Mouse (Mus musculus): ENCODE results near the gene Sgsm2.

Sgsm2 gene

DNA sequence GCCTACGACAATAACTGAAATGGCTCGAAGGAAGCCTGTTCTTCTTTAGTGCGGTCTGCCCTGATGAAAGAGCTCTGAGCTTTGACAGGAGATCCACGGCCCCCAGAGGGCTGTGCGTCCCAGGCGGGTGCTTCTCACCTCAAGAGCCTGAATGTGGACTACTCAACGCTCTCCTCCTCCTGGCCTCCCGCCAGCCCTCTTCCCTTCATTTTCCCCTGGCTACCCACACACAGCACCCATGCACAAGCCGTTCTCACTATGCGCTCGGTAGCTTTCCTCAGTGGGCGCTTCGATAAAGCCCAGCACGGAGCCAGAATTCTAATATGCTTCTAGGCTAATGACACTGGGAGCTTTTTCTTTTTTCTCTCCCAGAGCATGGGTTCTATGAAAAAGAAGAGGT lies 14.9 kb downstream of the Sgsm2 start:
- DNase-seq, result no peak

DNA sequence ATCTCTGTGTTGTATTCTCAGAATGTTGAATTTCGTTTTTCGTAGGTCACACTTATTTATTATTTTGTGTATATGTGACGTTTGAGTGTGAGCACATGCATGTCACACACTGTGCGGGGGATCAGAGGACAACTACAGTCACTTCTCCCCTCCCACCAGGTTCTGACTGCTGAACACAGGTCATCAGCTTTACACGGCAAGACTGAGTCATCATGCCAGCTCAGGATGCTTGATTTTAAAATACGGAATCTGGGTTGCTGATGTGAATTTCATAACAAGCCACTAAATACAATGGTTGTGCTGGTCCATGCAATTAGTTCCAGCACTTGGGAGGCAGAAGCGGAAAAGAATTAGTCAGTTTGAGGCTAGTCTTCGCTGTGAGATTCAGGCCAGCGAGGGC lies 15.9 kb downstream of the Sgsm2 start:
- DNase-seq, result no peak

DNA sequence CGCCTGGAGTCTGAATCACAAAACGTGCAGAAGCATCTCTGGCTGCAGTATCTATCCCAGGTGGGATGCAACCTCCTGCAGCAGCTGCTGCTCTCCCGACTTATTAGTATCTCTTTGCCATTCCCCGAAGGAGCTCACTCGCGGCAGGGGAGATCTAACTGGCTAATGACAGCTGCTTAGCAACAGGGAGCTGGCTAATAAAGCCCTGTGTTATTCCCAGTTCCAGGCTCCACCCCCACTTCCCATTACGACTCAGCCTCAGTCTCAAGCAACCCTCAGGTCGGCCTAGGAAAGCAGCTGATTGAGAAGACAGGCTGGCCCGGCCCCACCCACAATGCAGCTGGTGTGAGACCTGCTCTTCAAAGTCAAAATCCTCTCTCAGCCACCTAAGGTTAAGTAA lies 20.1 kb downstream of the Sgsm2 start:
- DNase-seq, result peak; percentile 63

DNA sequence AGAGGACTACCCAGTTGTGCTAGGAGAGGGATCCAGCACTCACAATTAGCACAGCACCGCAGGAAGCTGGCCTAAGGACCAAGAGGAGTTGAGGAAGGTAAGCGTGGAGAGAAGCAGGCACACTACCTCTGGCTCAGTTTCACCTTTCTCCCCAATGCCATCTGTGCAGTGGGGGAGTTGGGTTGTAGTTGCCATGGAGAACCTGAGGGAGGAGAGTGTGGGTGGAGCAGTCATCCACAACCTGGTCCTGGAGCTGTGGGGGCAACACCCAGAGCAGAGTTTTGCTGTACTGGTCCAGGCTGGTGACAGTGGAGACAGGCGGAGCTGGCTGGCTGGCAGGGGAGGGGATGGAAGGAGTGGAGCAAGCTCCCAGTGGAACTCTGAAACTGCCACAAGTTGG lies 22.2 kb downstream of the Sgsm2 start:
- no peak for DNase-seq

DNA sequence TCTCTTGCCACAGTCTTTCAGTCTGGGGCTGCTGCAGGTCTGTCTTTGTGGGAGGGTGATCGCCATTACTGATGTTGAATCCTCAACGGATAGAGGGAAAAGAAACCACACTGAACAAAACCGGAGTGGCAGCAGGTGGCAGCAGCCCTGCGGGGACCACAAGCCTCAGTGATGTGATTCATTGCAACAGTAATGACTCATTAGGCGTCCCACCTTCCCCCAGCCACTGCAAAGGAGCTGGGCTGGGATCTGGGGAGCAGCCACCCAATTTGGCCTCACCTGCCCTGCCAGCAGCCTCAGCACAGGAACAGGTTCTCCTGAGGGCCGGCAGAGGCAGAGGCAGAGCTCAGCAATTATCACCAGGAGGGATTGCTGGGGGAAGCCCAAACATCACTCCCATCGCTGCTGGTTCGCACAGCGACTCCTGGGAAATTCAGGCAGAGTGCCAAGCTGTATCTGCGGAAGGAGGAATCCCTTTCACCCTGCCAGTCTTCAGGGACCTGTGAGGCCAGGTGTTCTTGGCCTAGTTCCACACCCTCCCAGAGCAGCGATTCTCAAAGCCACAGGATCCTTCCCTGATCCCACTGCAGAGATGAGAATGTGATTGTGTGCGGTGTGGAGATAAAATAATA lies 25.8 kb downstream of the Sgsm2 start:
- no peak for DNase-seq

DNA sequence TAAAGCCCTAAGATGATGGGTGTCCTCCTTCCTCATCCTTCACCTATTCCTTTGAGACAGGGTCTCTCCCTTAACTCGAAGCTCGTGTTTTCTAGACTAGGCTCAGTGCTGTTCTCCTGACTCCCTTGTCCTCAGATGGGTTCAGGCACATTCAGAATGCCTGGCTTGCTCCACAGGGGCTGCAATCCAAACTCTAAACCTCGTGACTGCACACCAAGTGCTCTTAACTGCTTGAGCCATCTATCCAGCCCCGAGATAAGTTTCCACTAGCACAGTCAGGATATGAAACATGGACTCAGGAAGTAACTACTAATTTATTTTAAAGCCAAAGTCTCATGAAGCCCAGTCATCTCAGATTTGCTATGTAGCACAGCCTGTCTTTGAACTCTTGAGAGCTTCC lies 26.3 kb downstream of the Sgsm2 start:
- no peak for DNase-seq

DNA sequence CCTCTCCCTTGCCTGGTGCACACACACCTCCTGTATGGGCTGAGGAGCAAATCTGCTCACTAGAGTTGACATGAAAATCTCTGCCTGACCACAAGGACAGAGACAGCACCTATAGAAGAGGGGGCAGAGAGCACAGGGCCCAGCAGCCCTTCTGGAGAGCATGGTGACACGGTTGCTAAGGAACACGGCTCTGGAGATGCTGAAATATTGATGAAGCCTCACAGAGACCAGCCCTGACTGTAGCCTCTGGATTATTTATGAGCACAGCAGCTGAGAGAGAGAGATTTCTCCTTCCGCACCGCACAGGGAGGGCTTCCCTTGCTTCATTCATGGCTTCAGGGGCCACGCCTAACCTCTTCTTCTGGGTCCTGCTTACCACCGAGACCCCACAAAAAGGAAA lies 27.3 kb downstream of the Sgsm2 start:
- DNase-seq, result no peak

DNA sequence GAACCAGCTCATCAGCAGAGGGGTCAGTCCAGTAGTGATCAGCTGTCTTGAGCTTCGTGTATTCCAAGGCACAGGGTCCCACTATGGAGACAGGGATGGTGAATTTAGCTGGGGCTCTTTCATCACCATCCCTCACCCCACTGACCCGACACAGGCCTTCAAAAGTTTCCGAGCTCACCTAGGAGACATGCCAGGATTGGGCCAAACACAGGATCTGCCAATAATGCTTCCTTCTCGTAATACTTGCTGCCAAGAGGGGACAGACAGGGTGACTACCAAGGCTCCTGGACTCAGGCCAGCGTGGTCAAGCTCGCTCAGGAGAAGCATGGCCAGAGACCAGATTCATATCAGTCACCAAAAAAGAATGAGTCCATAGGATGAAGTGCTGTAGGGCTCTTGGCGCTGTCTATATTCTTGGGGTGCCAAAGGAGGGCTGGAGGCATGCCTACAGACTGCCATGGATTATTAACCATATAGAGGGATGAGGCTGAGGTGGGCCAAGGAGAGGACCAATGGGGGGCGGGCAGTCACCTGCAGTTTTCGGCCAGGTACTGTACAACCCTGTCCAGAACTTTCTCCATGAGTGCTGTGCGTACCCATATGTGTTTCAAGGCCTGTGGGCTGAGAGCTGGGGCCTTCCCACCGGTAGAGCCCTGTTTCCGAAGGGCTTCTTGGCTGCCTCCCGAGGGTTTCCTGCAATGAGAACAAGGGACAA lies 28.7 kb downstream of the Sgsm2 start:
- no peak for DNase-seq

DNA sequence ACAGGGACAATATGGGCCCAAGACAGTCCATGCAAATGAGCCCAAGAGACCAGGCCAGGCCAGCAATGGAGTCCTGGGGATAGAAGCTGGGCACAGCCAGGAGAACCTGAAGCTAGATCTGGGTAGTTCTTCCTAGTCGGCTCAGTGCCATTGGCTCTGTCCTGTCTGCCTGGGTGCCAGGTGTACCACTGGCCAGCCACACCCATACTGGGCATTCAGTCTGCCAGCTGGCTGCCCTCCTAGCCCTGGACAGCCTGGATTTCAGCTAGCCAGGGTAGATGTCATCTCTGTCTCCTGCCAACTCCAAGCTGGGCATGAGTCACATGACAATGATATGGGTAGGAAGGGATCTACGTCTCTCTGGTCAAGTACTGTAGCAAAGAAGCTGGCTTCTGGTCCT lies 29.7 kb downstream of the Sgsm2 start:
- no peak for DNase-seq

DNA sequence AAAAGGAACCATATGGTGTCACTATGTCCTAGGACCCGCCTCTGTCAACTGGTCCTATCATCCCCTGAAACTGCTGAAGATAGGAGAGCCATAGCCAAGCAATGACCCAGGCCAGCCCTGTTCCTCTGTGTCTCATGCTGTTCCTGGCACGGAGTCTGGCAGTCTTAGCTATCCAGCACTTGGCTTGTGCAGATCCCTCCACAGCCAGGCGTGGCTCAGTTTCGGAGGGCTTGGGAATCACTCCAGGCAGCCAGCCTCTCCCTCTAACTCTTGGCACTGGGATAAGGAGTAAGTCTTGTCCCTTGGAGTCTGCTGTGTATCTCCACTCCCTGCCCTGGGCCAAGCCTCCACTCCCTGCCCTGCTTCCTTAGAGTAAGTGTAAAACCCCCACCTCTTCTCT lies 30.2 kb downstream of the Sgsm2 start:
- no peak for DNase-seq

DNA sequence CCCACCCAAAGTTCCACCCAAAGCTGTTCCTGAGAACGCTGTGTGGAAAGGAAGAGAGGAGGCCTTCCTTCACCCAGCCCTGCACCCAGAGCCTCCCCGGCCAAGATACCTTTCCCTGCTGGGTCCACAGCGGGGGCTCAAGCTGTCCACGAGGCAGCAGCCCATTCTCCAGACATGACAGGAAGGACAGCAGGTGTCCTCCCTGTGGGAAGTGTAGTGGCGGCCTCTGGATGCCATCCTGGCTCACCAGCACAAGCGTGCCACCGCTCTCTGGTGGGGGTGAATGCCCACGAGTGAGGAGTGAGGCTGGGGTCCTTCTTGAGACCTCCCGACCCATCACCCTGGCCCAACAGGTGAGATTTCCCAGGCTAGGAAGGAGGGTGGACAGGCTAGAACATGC lies 31.6 kb downstream of the Sgsm2 start:
- DNase-seq, result no peak

DNA sequence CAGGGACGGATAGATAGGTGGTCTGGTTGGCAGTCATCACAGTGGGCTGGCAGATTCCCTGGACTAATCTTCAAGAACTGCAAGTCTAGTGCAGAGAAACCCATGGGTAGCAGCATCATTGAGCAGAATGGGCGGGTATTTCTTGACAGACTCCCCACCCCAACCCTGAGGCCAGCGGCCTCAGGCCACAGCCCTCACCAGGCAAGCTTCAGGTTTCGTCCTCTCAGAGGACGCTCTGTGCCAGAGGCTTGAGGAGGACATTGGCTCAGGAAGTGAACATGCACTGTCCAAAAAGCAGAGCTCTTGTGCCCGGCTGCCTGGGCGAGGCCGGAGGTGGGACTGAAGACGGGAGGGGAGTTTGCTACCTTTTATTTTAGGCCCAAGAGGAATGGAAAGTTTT lies 32.4 kb downstream of the Sgsm2 start:
- DNase-seq, result no peak

DNA sequence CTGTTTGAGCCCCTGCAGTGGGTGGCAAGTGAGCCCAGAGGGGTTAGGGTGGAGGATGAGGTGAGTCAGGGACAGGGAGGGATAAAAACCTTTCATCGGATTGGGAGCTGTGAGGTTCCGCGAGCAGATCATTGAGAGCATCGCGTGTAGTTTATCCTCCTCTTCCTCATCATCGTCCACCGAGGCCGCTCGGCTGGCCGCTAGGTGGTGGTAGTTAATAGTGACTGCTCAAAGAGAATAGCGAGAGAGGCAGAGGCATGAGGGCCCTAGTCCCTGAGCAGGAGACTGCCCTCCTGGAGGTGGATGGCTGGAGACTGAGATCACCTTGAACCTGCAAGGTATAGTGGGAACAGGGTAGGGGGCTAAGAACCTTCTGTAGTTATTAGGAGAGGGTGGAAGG lies 33.4 kb downstream of the Sgsm2 start:
- DNase-seq, result no peak

DNA sequence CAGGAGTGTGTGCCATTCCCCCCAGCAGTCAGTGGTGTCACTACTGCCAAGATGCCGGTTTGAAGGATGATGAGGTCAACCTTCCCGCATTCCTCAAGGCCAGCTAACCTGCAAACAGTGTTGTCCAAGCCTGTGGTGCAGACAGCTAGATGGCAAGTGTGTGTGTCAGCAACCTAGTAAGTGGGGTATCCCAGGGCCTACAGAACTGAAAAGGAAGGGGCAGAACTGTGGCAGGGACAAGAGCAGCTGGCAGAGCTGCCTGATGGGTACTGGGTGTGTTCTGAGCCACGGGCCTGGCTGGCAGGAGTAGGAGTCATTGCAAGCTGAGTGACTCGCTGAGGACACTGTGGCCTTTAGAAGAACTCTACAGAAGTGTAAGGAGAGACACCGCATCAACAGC lies 34.7 kb downstream of the Sgsm2 start:
- no peak for DNase-seq

DNA sequence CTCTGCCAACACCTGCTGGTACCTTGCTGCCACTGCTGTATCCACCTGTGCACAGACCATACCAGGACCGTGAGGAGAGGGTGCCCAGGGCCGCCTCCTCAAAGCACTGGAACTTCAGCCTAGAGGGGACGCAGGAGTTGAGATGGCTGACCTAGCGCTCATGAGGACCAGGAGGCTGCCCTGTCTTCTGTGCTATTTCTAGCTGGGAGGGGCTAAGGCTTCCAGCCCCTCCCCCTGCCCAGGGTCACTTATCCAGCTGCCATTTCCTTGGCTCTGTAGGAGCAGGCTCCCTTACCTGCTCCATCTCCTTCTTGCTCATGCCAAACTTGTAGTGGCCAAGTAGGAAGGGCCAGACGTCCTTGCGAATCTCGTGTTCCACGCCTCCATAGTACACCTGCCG lies 39.1 kb downstream of the Sgsm2 start:
- DNase-seq, result no peak

DNA sequence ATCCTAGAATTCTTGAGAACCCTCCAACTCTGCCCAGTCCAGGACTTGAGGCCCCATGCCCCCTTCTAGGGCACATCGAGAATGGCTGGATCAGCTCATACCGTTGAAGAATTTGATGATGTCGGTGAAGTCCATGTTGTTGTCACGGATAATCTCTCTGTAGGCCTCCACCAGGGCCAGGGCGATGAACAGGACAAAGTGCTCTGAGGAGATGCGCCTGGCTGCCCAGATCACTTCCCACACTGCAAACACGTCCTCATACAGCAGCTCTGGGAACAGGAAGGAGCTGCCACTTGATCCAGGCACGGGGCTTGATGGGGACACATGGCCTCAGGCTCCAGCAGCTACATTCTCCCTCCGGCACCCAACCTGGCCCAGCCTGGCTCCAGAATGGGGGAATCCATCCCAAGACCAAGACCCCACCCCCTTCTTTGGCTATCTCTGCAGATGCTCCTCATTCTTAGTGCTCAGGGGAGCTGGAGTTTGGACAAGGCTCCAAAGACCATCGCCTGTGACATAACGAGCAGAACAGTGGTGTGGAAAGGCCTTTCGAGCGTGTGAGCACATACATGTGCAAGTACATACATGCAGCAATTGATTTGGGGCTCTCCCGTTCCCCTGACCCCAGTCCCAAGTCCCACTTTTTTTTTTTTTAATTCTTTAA lies 45.7 kb downstream of the Sgsm2 start:
- peak; percentile 67 for DNase-seq

DNA sequence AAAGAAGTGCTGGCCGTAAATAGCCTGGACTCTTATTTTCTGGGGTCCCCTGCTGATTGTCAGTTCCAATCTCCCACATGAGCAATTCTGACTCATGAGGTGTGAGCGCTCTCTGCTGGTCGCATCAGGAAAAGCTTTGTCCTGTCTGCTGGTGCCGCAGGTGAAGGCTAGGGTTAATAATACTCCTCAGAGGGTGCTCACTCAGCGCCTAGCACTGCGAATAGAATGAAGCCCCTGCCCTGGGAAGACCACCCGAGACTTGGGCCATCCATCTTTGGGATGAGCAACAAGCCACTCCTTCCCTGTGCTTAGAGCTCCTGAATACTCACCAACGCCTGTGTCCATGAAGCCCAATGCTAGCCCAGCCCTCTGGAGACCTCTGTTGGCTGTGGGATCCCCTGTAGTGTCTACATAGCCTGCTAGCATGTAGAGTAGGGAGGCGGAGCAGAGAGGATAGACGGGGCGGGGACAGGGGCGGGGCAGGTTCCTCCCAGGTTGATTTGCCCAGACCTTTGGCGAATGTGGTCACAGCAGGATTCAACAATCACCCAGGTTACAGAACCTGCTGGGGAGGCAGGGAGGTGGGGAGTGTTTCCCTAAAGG lies 48.8 kb downstream of the Sgsm2 start:
- DNase-seq, result peak; percentile 86

DNA sequence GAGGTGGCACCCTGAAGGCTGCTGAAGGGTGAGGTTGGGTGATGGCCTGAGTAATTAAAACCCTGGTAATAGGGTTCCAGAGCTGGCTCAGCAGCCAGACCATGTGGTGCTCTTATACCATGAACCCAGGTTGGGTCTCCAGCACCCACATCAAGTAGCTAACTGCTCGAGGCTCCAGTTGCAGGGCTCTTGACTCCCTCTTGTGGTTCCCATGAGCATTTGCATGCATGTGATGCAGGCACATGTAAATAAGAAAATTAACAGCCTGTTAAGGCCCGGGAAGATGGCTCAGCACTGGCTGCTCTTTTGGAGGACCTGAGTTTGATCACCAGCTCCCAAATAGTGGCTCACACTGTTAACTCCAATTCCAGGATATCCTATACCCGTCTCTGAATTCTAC lies 51.1 kb downstream of the Sgsm2 start:
- DNase-seq, result no peak

DNA sequence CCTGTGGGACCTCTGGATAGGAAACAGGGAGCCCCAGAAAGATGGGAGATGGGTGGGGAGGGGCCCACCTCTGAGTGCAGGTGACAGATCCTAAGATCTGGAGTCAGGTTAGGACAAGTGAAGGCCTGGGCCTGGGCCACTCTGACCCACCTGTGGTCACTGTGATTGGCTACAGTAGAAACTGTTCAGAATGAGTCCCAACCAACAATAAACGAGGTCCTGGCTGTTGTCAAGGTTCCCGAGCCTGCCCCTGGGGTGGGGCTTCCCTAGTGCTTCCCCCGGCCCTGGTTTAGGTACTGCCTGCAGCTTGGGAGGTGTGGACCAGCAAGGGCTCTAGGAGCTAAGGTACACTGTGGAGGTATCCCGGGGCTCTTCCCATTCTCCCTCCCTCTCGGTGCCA lies 53.1 kb downstream of the Sgsm2 start:
- DNase-seq, result no peak

DNA sequence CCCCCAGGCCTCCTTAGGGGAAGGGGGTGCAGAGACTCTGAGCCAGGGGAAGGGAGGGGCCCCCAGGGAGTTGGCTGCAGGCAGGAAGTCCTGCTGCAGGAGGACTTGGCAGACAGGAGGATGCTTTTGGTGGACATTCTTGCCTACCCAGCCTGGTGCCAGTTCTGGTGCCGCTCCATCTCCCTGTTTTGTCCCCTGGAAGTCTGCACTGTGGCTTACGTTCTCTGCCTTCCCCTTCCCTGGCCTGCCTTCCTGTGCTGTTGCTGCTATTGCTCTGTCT lies 53.5 kb downstream of the Sgsm2 start:
- peak; percentile 47 for DNase-seq

DNA sequence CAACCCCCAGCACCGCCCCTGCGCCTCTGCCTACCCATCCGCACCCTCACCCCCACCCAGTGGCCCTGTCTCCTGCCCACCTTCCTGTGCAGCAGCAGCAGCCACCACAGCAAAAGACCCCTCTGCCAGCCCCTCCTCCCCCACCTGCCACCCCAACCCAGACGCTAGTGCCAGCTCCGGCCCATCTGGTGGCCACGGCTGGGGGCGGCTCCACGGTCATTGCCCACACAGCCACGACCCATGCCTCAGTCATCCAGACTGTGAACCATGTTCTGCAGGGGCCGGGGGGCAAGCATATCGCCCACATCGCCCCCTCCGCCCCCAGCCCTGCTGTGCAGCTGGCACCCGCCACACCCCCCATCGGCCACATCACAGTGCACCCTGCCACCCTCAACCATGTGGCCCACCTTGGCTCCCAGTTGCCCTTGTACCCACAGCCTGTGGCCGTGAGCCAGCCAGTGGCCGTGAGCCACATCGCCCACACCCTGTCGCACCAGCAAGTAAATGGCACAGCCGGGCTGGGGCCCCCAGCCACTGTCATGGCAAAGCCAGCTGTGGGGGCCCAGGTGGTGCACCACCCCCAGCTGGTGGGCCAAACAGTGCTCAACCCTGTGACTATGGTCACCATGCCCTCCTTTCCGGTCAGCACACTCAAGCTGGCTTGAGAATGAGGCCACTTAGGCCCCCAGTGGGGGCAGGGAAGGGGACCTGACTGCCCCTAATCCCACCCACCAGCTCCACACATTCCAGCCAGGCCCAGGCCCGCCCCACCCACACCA lies 54.0 kb downstream of the Sgsm2 start:
- DNase-seq, result no peak

DNA sequence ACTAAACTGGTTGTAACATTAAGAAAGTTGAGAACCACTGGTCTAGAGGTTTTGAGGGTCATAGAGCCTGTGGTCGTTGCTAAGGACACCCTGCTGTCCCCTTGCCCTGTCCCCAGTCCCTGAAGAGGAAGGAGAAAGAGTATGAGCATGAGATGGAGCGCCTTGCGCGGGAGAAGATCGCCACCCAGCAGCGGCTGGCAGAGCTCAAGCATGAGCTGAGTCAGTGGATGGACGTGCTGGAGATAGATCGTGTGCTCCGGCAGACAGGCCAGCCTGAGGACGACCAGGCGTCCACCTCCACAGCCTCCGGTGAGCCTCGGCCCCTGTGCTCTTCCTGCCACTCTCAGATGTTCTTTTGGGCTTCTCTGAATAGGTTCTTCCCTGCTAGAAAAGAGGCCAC lies 54.8 kb downstream of the Sgsm2 start:
- DNase-seq, result no peak

DNA sequence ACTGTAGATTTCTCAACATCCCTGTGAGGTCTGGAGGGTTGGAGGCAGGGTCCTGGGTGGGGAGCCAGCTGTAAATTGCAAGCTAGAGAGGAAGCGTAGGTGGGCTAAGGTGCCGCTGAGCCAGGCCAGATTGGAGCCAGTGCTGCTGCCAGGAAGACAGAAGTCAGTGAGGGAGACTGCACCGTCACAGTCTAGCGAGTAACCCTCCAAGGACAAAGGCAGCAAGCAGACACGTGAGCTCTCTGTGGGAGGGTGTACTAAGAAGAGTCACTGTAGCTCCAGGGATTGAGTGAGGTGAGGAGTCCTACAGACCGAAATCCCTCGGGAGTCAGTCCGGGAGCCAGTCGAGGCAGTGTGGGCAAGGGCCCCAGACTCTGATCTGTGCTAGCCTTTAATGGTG lies 55.5 kb downstream of the Sgsm2 start:
- peak; percentile 83 for DNase-seq

DNA sequence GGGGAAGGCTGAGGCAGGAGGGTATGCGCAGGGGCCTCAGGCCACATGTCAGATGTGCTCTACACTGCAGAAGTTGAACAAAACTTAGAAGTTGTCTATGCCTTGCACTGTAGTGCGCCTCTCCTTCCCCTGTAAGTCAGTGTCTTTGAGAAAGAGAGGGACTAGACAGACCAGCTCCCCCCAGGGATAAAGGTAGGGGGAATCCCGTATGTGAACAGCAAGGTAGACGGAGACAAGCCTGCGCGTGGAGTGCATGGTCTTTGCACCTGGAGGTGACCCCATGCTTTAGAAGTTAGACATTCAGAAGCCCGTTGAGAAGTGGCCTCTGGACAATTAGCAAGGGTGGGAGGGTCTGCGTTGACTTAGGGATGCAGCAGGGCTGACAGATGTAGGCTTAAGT lies 56.1 kb downstream of the Sgsm2 start:
- no peak for DNase-seq
